Mouse (Mus musculus): ENCODE results near the gene Shisa9. TPM values are rescaled to one million over a fixed set of nuclear protein-coding genes. Genes with fewer than 3 reads are reported as not detected.

Shisa9 gene
- polyA plus RNA-seq, 1 experiment from 2014 or later: 16.9 TPM

- 3% methylated on average over 25 of the region's 25 CpGs for WGBS
- Histone ChIP-seq H3K4me1 (ENCODE audit: control insufficient read depth, insufficient read depth, low read length) (peaks cover 27% of the 10 kb centered on the region), H3K36me3 (ENCODE audit: control insufficient read depth, insufficient read depth, low read length) (no peaks in the 10 kb centered on the region), H3K4me2 (ENCODE audit: low read length) (peak overlapping the region; percentile 93), H3K9me3 (replicated peaks; ENCODE audit: control insufficient read depth, low read length, poor library complexity, severe bottlenecking) (no peaks in the 10 kb centered on the region), H3K27ac (ENCODE audit: low read length) (peak overlapping the region; percentile 83), H3K9ac (ENCODE audit: low read depth, low read length) (peak overlapping the region; percentile 86), H3K4me3 (ENCODE audit: low read depth, low read length) (peak overlapping the region; percentile 78), H3K27me3 (ENCODE audit: control insufficient read depth, insufficient read depth, low read depth, low read length) (peaks cover 14% of the 10 kb centered on the region)
- ATAC-seq: peak; percentile 33
These were observed 752 bp upstream of the Shisa9 start for GRCm38 (mm10) chr16:11983106-11983615.

- Histone ChIP-seq H3K4me1 (ENCODE audit: control insufficient read depth, insufficient read depth, low read length) (peaks cover 29% of the 10 kb centered on the region), H3K27ac (ENCODE audit: low read length) (peak overlapping the region; percentile 83), H3K36me3 (ENCODE audit: control insufficient read depth, insufficient read depth, low read length) (no peaks in the 10 kb centered on the region), H3K9me3 (replicated peaks; ENCODE audit: control insufficient read depth, low read length, poor library complexity, severe bottlenecking) (no peaks in the 10 kb centered on the region), H3K4me3 (ENCODE audit: low read depth, low read length) (peak overlapping the region; percentile 78), H3K4me2 (ENCODE audit: low read length) (peak overlapping the region; percentile 93), H3K9ac (ENCODE audit: low read depth, low read length) (peak overlapping the region; percentile 86), H3K27me3 (ENCODE audit: control insufficient read depth, insufficient read depth, low read depth, low read length) (peaks cover 14% of the 10 kb centered on the region)
- WGBS: under 1% methylated on average over 69 of the region's 76 CpGs
- ATAC-seq: peak; percentile 83
These were observed 418 bp downstream of the Shisa9 start for GRCm38 (mm10) chr16:11984271-11984791.

- H3K4me3 ChIP-seq (ENCODE audit: low read depth, low read length): peak overlapping the region; percentile 78
- H3K4me1 ChIP-seq (ENCODE audit: control insufficient read depth, insufficient read depth, low read length): peaks cover 32% of the 10 kb centered on the region
- H3K27me3 ChIP-seq (ENCODE audit: control insufficient read depth, insufficient read depth, low read depth, low read length): peaks cover 12% of the 10 kb centered on the region
- H3K27ac ChIP-seq (ENCODE audit: low read length): no peak overlapping the region
- 0 out of 2 replicates have a peak overlapping the region, but pooled peaks have one; percentile 86 for H3K9ac ChIP-seq (ENCODE audit: low read depth, low read length)
- 70% methylated on average over 4 of the region's 4 CpGs for WGBS
- H3K4me2 ChIP-seq (ENCODE audit: low read length): peak overlapping the region; percentile 93
- H3K36me3 ChIP-seq (ENCODE audit: control insufficient read depth, insufficient read depth, low read length): no peaks in the 10 kb centered on the region
- no peak for ATAC-seq
- no peaks in the 10 kb centered on the region for H3K9me3 ChIP-seq (replicated peaks; ENCODE audit: control insufficient read depth, low read length, poor library complexity, severe bottlenecking)
These were observed 3.1 kb downstream of the Shisa9 start for GRCm38 (mm10) chr16:11987056-11987455.

- no peak overlapping the region for H3K27ac ChIP-seq (ENCODE audit: low read length)
- WGBS: 86% methylated on average over 2 of the region's 2 CpGs
- no peaks in the 10 kb centered on the region for H3K27me3 ChIP-seq (ENCODE audit: control insufficient read depth, insufficient read depth, low read depth, low read length)
- no peak overlapping the region for H3K4me3 ChIP-seq (ENCODE audit: low read depth, low read length)
- no peaks in the 10 kb centered on the region for H3K4me1 ChIP-seq (ENCODE audit: control insufficient read depth, insufficient read depth, low read length)
- no peaks in the 10 kb centered on the region for H3K9me3 ChIP-seq (replicated peaks; ENCODE audit: control insufficient read depth, low read length, poor library complexity, severe bottlenecking)
- no peak overlapping the region for H3K9ac ChIP-seq (ENCODE audit: low read depth, low read length)
- H3K36me3 ChIP-seq (ENCODE audit: control insufficient read depth, insufficient read depth, low read length): no peaks in the 10 kb centered on the region
- ATAC-seq: no peak
- no peak overlapping the region for H3K4me2 ChIP-seq (ENCODE audit: low read length)
These were observed 21.3 kb downstream of the Shisa9 start for GRCm38 (mm10) chr16:12005177-12005576.

- Histone ChIP-seq H3K4me1 (ENCODE audit: control insufficient read depth, insufficient read depth, low read length) (no peaks in the 10 kb centered on the region), H3K9me3 (replicated peaks; ENCODE audit: control insufficient read depth, low read length, poor library complexity, severe bottlenecking) (no peaks in the 10 kb centered on the region), H3K27me3 (ENCODE audit: control insufficient read depth, insufficient read depth, low read depth, low read length) (no peaks in the 10 kb centered on the region), H3K4me3 (ENCODE audit: low read depth, low read length) (no peak overlapping the region), H3K9ac (ENCODE audit: low read depth, low read length) (no peak overlapping the region), H3K4me2 (ENCODE audit: low read length) (no peak overlapping the region), H3K36me3 (ENCODE audit: control insufficient read depth, insufficient read depth, low read length) (no peaks in the 10 kb centered on the region), H3K27ac (ENCODE audit: low read length) (no peak overlapping the region)
- no peak for ATAC-seq
- 91% methylated on average over 3 of the region's 3 CpGs for WGBS
These were observed 26.2 kb downstream of the Shisa9 start for GRCm38 (mm10) chr16:12010136-12010535.

GRCm38 (mm10) chr16:12012747-12013146, 28.8 kb downstream of the Shisa9 start:
- 82% methylated on average over 2 of the region's 2 CpGs for WGBS
- Histone ChIP-seq H3K4me2 (ENCODE audit: low read length) (no peak overlapping the region), H3K4me3 (ENCODE audit: low read depth, low read length) (no peak overlapping the region), H3K9ac (ENCODE audit: low read depth, low read length) (no peak overlapping the region), H3K9me3 (replicated peaks; ENCODE audit: control insufficient read depth, low read length, poor library complexity, severe bottlenecking) (no peaks in the 10 kb centered on the region), H3K27me3 (ENCODE audit: control insufficient read depth, insufficient read depth, low read depth, low read length) (no peaks in the 10 kb centered on the region), H3K27ac (ENCODE audit: low read length) (no peak overlapping the region), H3K36me3 (ENCODE audit: control insufficient read depth, insufficient read depth, low read length) (no peaks in the 10 kb centered on the region), H3K4me1 (ENCODE audit: control insufficient read depth, insufficient read depth, low read length) (no peaks in the 10 kb centered on the region)
- no peak for ATAC-seq

- ATAC-seq: no peak
- 49% methylated on average over 4 of the region's 4 CpGs for WGBS
- Histone ChIP-seq H3K27ac (ENCODE audit: low read length) (no peak overlapping the region), H3K4me3 (ENCODE audit: low read depth, low read length) (no peak overlapping the region), H3K9me3 (replicated peaks; ENCODE audit: control insufficient read depth, low read length, poor library complexity, severe bottlenecking) (no peaks in the 10 kb centered on the region), H3K9ac (ENCODE audit: low read depth, low read length) (no peak overlapping the region), H3K27me3 (ENCODE audit: control insufficient read depth, insufficient read depth, low read depth, low read length) (no peaks in the 10 kb centered on the region), H3K4me2 (ENCODE audit: low read length) (no peak overlapping the region), H3K36me3 (ENCODE audit: control insufficient read depth, insufficient read depth, low read length) (no peaks in the 10 kb centered on the region), H3K4me1 (ENCODE audit: control insufficient read depth, insufficient read depth, low read length) (no peaks in the 10 kb centered on the region; the same call in 1 of the 2 replicates)
These were observed 30.6 kb downstream of the Shisa9 start for GRCm38 (mm10) chr16:12014523-12014922.

- Histone ChIP-seq H3K9me3 (replicated peaks; ENCODE audit: control insufficient read depth, low read length, poor library complexity, severe bottlenecking) (no peaks in the 10 kb centered on the region), H3K27ac (ENCODE audit: low read length) (no peak overlapping the region), H3K36me3 (ENCODE audit: control insufficient read depth, insufficient read depth, low read length) (no peaks in the 10 kb centered on the region), H3K9ac (ENCODE audit: low read depth, low read length) (no peak overlapping the region), H3K4me2 (ENCODE audit: low read length) (no peak overlapping the region), H3K4me1 (ENCODE audit: control insufficient read depth, insufficient read depth, low read length) (no peaks in the 10 kb centered on the region; the same call in 1 of the 2 replicates), H3K27me3 (ENCODE audit: control insufficient read depth, insufficient read depth, low read depth, low read length) (no peaks in the 10 kb centered on the region), H3K4me3 (ENCODE audit: low read depth, low read length) (no peak overlapping the region)
- ATAC-seq: no peak
- 92% methylated on average over 4 of the region's 4 CpGs for WGBS
These were observed 34.2 kb downstream of the Shisa9 start for GRCm38 (mm10) chr16:12017921-12018618.

- H3K9me3 ChIP-seq (replicated peaks; ENCODE audit: control insufficient read depth, low read length, poor library complexity, severe bottlenecking): no peaks in the 10 kb centered on the region
- H3K4me1 ChIP-seq (ENCODE audit: control insufficient read depth, insufficient read depth, low read length): no peaks in the 10 kb centered on the region; the same call in 1 of the 2 replicates
- no peak overlapping the region for H3K4me2 ChIP-seq (ENCODE audit: low read length)
- H3K27me3 ChIP-seq (ENCODE audit: control insufficient read depth, insufficient read depth, low read depth, low read length): no peaks in the 10 kb centered on the region
- H3K27ac ChIP-seq (ENCODE audit: low read length): peak overlapping the region; percentile 34; the same call in 1 of the 2 replicates
- H3K9ac ChIP-seq (ENCODE audit: low read depth, low read length): no peak overlapping the region
- no peak for ATAC-seq
- 82% methylated on average over 1 of the region's 1 CpGs for WGBS
- no peak overlapping the region for H3K4me3 ChIP-seq (ENCODE audit: low read depth, low read length)
- no peaks in the 10 kb centered on the region for H3K36me3 ChIP-seq (ENCODE audit: control insufficient read depth, insufficient read depth, low read length)
These were observed 36.3 kb downstream of the Shisa9 start for GRCm38 (mm10) chr16:12020103-12020755.
